Mouse (Mus musculus) B cell, adult 2 months (primary cell): ENCODE results near the gene Agbl3.
A peak's percentile ranks its signal among the peaks of the same experiment; 100 is the strongest.

ENCODE experiments used
- DNase-seq, 2 experiments: peaks; one replicate each; pipeline ENCODE4 v3.0.0; 2022

The Agbl3 gene

GRCm38 (mm10) chr6:34780231-34780942, at the start of gene Agbl3:
Gene Agbl3, plus strand, starts transcription at chr6:34780432.
- DNase-seq: peak; percentile 95 to 96

DNA sequence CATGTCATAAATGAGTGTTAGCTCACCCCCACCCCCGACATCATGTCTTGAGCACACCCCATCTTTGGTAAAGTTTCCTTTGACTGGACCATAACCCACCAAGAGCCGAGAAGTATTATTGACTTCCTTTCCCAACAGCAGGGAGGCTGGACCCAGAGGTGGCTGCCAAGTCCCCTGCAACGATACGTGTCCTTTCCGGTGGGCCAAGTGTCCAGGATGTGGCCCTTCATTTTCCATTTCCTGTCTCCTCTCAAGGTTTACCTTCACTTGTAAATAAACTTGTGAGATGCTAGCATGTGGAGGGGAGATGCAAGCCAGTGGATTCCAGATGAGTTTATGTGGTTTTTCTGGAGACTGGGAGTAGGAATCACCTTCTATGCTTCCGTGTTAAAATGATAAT, 49.2 kb upstream of the Agbl3 start:
- DNase-seq: no peak

DNA sequence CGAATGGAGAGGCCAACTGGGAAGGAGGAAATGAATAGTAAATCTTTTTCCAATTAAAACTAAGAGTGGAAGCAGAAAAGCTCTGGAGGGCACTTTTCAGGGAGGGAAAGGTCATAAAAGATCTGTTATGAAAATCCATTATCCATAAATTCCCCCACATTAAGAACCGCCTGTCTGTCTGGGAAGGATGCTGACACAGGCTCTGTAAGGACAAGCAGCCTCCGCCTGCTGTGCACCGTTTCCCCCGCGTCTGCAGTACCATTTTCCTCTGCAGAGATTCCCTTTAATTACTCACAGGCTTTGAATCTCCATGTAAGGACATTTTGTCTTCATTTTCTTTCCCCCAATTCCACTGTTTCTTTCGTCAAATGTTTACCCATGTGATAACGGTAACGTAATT, 48.7 kb upstream of the Agbl3 start:
- no peak for DNase-seq

GRCm38 (mm10) chr6:34734940-34735695, 45.1 kb upstream of the Agbl3 start:
- no peak for DNase-seq

DNA sequence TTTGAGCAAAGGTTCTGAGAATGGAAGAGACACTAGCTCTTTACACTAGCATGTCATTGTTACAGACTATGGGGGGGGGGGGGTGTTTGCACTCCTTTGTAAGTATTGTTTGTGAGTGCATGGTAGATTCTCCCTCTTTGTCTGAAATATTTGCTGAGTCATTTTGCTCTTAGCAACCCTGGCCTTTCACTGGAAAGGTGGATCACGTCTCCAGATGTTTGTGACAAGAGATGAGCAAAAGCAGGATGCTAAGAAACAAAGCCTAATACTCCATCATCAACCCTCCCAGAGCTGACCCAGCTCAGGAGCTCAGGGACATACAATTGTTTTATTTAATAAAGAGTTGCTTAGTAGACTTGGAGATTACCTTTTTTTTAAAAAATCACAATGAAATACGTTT, 43.3 kb upstream of the Agbl3 start:
- DNase-seq: no peak

GRCm38 (mm10) chr6:34743946-34744345, 36.3 kb upstream of the Agbl3 start:
- DNase-seq: no peak

DNA sequence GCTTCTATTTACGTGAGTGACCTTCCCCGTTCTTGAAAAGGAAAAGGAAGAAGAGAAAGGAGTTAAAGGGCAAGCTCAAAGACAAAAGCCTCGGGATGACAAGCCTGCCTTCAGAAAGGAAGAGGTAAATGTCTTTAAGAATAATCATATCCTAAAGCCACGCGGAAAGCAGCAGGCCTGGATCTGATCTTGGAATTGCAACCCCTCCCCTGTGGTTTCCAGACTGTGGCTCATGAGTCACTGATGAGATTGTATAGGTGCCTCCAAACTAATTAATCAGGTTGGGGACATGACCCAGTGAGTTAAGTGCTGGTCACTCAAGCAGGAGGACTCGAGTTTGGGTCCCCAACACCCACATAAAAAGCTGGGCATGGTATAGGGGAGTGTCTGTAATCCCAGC, 32.4 kb upstream of the Agbl3 start:
- DNase-seq: no peak

DNA sequence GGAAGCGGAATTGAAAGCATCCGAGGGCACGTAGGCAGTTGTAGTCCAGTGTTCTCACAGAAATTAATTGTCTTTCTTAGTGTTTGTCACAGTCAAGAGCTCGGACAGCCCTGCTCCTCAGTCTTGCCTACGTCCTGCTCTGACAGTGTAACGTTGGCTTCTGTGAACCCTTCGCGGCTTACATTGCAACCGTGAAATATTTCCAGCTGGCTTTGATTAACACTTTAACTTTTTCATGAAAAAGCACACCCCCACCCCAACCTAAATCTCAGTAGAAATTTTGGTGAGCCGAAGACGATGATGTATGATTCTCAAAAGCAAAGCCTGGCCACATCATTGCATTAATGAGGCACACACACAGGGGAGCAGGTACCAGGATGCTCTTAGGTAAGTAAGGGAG, 31.7 kb upstream of the Agbl3 start:
- no peak for DNase-seq

DNA sequence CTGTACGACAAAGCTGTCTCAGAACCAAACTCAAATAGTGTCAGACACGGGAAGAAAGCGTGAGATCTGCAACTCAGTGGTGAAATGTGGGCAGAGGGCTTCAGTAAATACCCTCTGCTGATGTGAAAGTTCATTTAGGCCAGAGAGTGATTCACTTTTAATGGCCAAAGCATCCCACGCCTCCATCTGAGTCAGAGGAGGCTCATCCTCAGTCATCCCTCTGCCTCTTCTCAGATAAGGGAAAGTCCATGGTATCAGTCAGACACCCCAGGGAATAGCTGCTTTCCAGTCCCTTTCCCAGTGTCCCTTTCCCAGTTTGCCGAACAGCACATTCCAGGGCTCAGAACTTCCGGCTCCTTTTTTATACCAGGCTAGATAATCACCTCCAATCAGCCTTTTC, 30.7 kb upstream of the Agbl3 start:
- no peak for DNase-seq

DNA sequence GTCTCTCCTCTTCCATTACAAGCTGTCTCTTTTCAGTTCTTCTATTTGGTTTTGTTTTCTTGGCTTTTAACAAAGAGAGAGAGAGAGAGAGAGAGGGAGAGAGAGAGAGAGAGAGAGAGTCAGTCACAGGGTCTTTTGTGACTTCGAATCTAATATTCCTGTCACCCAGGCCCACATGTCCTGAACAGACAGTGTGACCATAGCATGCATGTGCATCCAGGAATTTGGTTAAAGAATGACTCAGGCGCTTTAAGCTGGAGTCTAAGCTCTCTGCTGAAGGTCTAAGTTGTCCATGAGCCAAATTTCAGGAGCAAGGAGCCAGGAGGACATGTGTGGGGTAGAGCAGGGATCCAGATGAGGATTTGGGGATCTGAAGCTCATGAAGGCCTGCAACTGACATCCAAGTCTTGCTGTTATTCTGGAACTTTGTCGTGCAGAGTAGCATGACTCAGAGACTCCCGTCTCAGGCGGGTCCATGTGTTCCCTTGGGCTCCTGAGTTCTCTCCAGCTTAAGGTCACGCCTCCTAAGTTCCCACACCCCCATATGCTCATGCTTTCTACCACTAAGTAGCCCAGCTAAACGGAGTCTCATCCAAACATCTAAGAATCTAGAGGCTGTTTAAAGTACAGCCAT, 29.6 kb upstream of the Agbl3 start:
- DNase-seq: no peak

GRCm38 (mm10) chr6:34751625-34752024, 28.6 kb upstream of the Agbl3 start:
- DNase-seq: no peak

GRCm38 (mm10) chr6:34754448-34754847, 25.8 kb upstream of the Agbl3 start:
- peak; percentile 6 to 22 for DNase-seq

GRCm38 (mm10) chr6:34758340-34758739, 21.9 kb upstream of the Agbl3 start:
- no peak for DNase-seq

GRCm38 (mm10) chr6:34760023-34760422, 20.2 kb upstream of the Agbl3 start:
- DNase-seq: peak; percentile 39 to 47

DNA sequence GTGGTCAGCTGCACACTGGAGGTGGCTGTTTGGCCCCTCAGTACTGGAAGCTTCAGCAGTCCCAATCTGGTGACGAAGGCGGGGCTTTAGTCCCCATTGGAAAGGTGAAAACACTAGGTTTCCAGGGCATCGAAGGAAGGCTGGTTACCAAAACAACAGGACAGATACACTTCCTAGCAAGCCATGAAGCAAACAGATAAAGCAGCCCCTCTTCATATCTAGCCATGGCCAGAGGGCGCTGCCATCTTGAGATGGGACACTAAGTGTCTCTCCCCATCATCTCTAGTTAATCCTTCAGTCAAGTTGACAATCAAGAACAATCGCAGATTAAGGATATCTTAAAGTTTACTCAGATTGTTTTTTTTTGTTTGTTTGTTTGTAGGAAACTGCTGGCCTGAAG, 14.5 kb upstream of the Agbl3 start:
- DNase-seq: no peak

DNA sequence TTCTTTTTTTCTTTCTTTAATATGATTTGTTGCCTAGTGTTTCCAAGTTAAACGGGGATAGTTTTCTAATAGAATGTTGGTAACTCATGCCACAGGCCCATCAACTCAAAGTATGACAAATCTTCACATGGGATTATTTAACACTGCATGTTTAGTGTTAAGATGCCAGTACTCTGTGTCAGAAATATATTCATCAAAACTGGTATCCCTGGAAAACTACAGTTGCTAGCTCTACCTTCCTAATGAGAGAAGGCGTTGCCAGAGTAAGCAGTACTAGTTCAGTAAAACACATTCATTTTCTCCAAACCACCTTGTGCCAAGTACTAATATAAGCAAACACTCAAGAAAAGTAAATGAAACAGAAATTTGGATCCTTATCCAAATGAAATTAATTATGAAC, 10.2 kb upstream of the Agbl3 start:
- no peak for DNase-seq

- DNase-seq: no peak
These were observed 9.7 kb upstream of the Agbl3 start for GRCm38 (mm10) chr6:34770491-34770890.

DNA sequence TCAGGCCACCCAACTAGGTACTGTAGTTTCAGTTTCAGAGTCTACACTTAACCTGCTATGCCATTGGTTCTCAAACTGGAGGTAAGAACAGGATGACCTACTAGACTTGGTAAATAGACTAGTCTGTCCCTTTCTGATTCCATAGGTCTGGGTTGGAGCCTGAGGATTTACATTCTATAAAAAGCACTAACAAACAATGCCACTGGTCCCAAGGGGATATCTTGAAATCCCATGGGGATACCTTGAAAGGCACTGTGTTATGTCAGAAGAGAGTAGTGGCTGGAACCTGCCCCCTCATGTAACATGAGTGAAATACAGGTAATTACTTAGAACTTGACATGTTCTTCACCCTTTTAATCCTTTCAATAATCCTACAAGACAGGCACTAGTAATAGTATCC, 3.8 kb upstream of the Agbl3 start:
- peak; percentile 37 to 45 for DNase-seq

DNA sequence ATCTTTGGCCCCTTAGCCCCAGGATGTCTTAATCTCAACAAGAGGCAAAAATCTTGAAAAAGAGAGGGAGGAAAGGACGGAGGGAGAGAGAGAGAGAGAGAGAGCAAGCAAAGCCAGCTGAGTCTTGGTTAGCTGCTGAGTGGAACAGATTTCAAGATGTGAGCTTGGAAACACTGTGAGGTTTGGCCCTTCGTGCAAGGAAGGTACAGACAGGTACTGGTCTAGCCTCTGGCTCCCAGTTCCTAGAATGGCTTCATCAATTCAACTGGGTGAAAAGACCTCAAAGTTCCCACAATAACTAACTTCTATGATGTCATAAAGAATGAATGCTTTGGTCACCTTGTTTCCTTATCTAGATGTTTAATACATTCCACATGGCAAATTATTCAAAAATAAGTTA, 3.1 kb upstream of the Agbl3 start:
- no peak for DNase-seq

GRCm38 (mm10) chr6:34777981-34778668, 2.1 kb upstream of the Agbl3 start:
- peak in 1 of 2 experiments; percentile 12 for DNase-seq

DNA sequence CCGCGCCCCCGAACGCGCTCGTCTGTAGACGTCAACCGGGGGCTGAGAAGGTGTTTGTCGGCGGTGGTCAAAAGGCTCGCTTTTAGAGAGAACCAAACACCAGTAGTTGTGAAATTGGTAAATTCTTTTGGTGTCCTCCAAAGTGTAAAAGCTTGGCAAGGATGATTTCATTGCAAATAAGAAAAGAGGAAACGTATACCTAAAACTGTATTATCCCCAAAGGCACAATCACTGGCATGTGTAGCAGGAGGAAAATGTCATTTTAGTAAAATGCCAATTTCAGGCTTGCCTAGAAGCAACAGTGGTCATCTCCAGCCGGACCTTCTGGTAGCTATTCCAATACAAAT, 684 bp downstream of the Agbl3 start:
- DNase-seq: no peak

- DNase-seq: no peak
These were observed 2.3 kb downstream of the Agbl3 start for GRCm38 (mm10) chr6:34782493-34782892.

GRCm38 (mm10) chr6:34796881-34797280, 16.6 kb downstream of the Agbl3 start:
- no peak for DNase-seq

DNA sequence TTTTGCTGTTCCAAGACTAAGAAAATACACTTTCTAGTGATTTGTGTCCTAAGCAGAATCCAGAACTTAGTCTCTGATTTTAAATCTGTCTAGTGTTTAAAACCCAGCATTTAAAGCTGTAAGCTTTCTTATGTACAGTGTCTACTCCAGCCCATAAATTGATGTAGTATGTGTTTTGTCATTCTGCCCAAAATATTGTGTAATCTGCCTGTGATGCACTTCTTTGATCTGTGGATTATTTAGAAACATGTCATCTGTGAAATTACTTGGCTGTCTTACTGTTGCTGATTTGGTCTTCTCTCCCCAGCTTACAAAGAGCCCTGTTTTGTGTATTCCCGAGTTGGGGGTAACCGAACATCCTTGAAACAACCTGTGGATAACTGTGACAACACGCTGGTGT, 17.7 kb downstream of the Agbl3 start:
- DNase-seq: no peak
